Mouse (Mus musculus): Measurements from ENCODE around the gene Tdo2. TPM values are rescaled to one million over a fixed set of nuclear protein-coding genes. Genes with fewer than 3 reads are reported as not detected.

Gene Tdo2
- total RNA-seq, 1 experiment = not detected

GRCm38 (mm10) chr3:81986103-81986502 lies 10.1 kb upstream of the Tdo2 start:
- no peaks in the 10 kb centered on the region for H3K4me1 ChIP-seq (ENCODE audit: control insufficient read depth in 2 of 2, insufficient read depth in 2 of 2, low read length in 2 of 2, poor library complexity in 1 of 2)
- no peak for DNase-seq (ENCODE audit: low read depth, low spot score)
- no peaks in the 10 kb centered on the region for H3K9me3 ChIP-seq (ENCODE audit: control insufficient read depth, insufficient read depth, low read depth, low read length)
- no peak overlapping the region for H3K9ac ChIP-seq (ENCODE audit: insufficient read depth, low read depth, low read length, poor library complexity, severe bottlenecking)
- TF ChIP-seq ZNF384 (IDR thresholded peaks at IDR 0.05; ENCODE audit: low read depth, low read length) (no peak), HCFC1 (IDR thresholded peaks at IDR 0.05; ENCODE audit: borderline replicate concordance, insufficient read depth, low read length) (no peak), MAFK (IDR thresholded peaks at IDR 0.05; ENCODE audit: insufficient read depth, low read depth, low read length) (no peak), CHD2 (IDR thresholded peaks at IDR 0.05; ENCODE audit: low read depth, low read length) (no peak), ZC3H11A (IDR thresholded peaks at IDR 0.05; ENCODE audit: borderline replicate concordance, low read depth, low read length) (no peak)
- no peaks in the 10 kb centered on the region for H3K36me3 ChIP-seq (ENCODE audit: control insufficient read depth, insufficient read depth, low read length, poor library complexity, severe bottlenecking)
- no peak overlapping the region for H3K27ac ChIP-seq (ENCODE audit: insufficient read depth, low read depth, low read length, poor library complexity, severe bottlenecking)
- in situ Hi-C loops (cut with MboI; ENCODE audit: low sequenced_read_pairs in 2 of 2, unreplicated experiment in 2 of 2) = no loop called here
- no peak overlapping the region for H3K4me3 ChIP-seq (ENCODE audit: insufficient read depth in 1 of 2, low read depth in 1 of 2, low read length in 2 of 2, poor library complexity in 1 of 2, severe bottlenecking in 1 of 2)

GRCm38 (mm10) chr3:81985100-81985499 lies 9.1 kb upstream of the Tdo2 start:
- TF ChIP-seq MAFK (IDR thresholded peaks at IDR 0.05; ENCODE audit: insufficient read depth, low read depth, low read length) (no peak), ZNF384 (IDR thresholded peaks at IDR 0.05; ENCODE audit: low read depth, low read length) (no peak), HCFC1 (IDR thresholded peaks at IDR 0.05; ENCODE audit: borderline replicate concordance, insufficient read depth, low read length) (no peak), CHD2 (IDR thresholded peaks at IDR 0.05; ENCODE audit: low read depth, low read length) (no peak), ZC3H11A (IDR thresholded peaks at IDR 0.05; ENCODE audit: borderline replicate concordance, low read depth, low read length) (no peak)
- H3K9me3 ChIP-seq (ENCODE audit: control insufficient read depth, insufficient read depth, low read depth, low read length) = no peaks in the 10 kb centered on the region
- no peak overlapping the region for H3K9ac ChIP-seq (ENCODE audit: insufficient read depth, low read depth, low read length, poor library complexity, severe bottlenecking)
- no peaks in the 10 kb centered on the region for H3K4me1 ChIP-seq (ENCODE audit: control insufficient read depth in 2 of 2, insufficient read depth in 2 of 2, low read length in 2 of 2, poor library complexity in 1 of 2)
- H3K36me3 ChIP-seq (ENCODE audit: control insufficient read depth, insufficient read depth, low read length, poor library complexity, severe bottlenecking) = no peaks in the 10 kb centered on the region
- in situ Hi-C loops (cut with MboI; ENCODE audit: low sequenced_read_pairs in 2 of 2, unreplicated experiment in 2 of 2) = no loop called here
- H3K4me3 ChIP-seq (ENCODE audit: insufficient read depth in 1 of 2, low read depth in 1 of 2, low read length in 2 of 2, poor library complexity in 1 of 2, severe bottlenecking in 1 of 2) = no peak overlapping the region
- no peak overlapping the region for H3K27ac ChIP-seq (ENCODE audit: insufficient read depth, low read depth, low read length, poor library complexity, severe bottlenecking)
- no peak for DNase-seq (ENCODE audit: low read depth, low spot score)

DNA sequence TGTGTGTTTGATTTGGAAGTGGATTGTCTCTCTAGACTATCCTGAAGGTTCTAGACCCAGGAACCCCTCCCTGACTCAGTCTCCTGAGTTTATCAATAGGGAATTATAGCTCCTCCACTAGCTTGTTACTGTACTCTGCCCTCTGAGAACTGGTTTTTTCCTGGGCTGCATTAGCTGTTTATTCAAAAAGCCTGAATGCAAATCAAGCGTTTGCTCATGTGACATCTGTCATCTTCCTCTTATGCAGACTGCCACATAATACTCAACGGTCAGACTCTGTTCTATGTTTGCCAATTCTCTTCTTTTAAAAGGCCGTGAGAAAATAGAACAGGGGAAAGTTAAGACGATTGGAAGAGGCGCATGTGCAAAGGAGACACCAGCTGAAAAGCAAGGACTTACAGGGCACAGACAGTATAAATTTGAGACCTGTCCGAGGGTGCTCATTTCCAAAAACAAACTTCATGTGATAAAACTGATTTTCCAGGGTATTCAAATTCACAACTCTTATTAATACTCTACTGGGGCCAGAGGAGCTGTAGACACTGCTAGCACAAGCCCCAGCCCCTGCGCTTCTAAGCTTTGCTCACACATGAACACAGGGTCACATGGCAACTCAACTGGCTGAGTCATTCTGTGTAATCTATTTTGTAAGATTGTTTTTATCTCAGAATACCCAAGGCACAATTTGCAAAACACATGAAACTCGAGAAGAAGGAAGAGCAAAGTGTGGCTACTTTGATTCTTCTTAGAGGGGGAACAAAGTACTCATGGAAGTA lies 7.3 kb upstream of the Tdo2 start:
- no peak for DNase-seq (ENCODE audit: low read depth, low spot score)

GRCm38 (mm10) chr3:81981990-81982389 lies 6.0 kb upstream of the Tdo2 start, which contains the start of gene Asic5:
Gene Asic5, plus strand, starts transcription at chr3:81982290.
- no peak within 1 kb of the TSS for H3K27ac ChIP-seq (ENCODE audit: insufficient read depth, low read depth, low read length, poor library complexity, severe bottlenecking)
- H3K4me3 ChIP-seq (ENCODE audit: insufficient read depth in 1 of 2, low read depth in 1 of 2, low read length in 2 of 2, poor library complexity in 1 of 2, severe bottlenecking in 1 of 2) = no peak within 1 kb of the TSS
- H3K4me1 ChIP-seq (ENCODE audit: control insufficient read depth in 2 of 2, insufficient read depth in 2 of 2, low read length in 2 of 2, poor library complexity in 1 of 2) = no peaks in the 10 kb centered on the region
- H3K9me3 ChIP-seq (ENCODE audit: control insufficient read depth, insufficient read depth, low read depth, low read length) = no peaks in the 10 kb centered on the region
- TF ChIP-seq CHD2 (IDR thresholded peaks at IDR 0.05; ENCODE audit: low read depth, low read length) (no peak), HCFC1 (IDR thresholded peaks at IDR 0.05; ENCODE audit: borderline replicate concordance, insufficient read depth, low read length) (no peak), ZNF384 (IDR thresholded peaks at IDR 0.05; ENCODE audit: low read depth, low read length) (no peak), ZC3H11A (IDR thresholded peaks at IDR 0.05; ENCODE audit: borderline replicate concordance, low read depth, low read length) (no peak), MAFK (IDR thresholded peaks at IDR 0.05; ENCODE audit: insufficient read depth, low read depth, low read length) (no peak)
- H3K9ac ChIP-seq (ENCODE audit: insufficient read depth, low read depth, low read length, poor library complexity, severe bottlenecking) = no peak within 1 kb of the TSS
- no peaks in the 10 kb centered on the region for H3K36me3 ChIP-seq (ENCODE audit: control insufficient read depth, insufficient read depth, low read length, poor library complexity, severe bottlenecking)
- DNase-seq (ENCODE audit: low read depth, low spot score) = no peak
- in situ Hi-C loops (cut with MboI; ENCODE audit: low sequenced_read_pairs in 2 of 2, unreplicated experiment in 2 of 2) = no loop called here

More for the DNA sequence above, 7.3 kb upstream of the Tdo2 start:
- TF ChIP-seq ZC3H11A (IDR thresholded peaks at IDR 0.05; ENCODE audit: borderline replicate concordance, low read depth, low read length) (no peak), HCFC1 (IDR thresholded peaks at IDR 0.05; ENCODE audit: borderline replicate concordance, insufficient read depth, low read length) (no peak), CHD2 (IDR thresholded peaks at IDR 0.05; ENCODE audit: low read depth, low read length) (no peak), MAFK (IDR thresholded peaks at IDR 0.05; ENCODE audit: insufficient read depth, low read depth, low read length) (no peak), ZNF384 (IDR thresholded peaks at IDR 0.05; ENCODE audit: low read depth, low read length) (no peak)
- no peak overlapping the region for H3K9ac ChIP-seq (ENCODE audit: insufficient read depth, low read depth, low read length, poor library complexity, severe bottlenecking)
- H3K4me3 ChIP-seq (ENCODE audit: insufficient read depth in 1 of 2, low read depth in 1 of 2, low read length in 2 of 2, poor library complexity in 1 of 2, severe bottlenecking in 1 of 2) = no peak overlapping the region
- no peaks in the 10 kb centered on the region for H3K4me1 ChIP-seq (ENCODE audit: control insufficient read depth in 2 of 2, insufficient read depth in 2 of 2, low read length in 2 of 2, poor library complexity in 1 of 2)
- H3K36me3 ChIP-seq (ENCODE audit: control insufficient read depth, insufficient read depth, low read length, poor library complexity, severe bottlenecking) = no peaks in the 10 kb centered on the region
- in situ Hi-C loops (cut with MboI; ENCODE audit: low sequenced_read_pairs in 2 of 2, unreplicated experiment in 2 of 2) = no loop called here
- no peaks in the 10 kb centered on the region for H3K9me3 ChIP-seq (ENCODE audit: control insufficient read depth, insufficient read depth, low read depth, low read length)
- H3K27ac ChIP-seq (ENCODE audit: insufficient read depth, low read depth, low read length, poor library complexity, severe bottlenecking) = no peak overlapping the region
